Mouse (Mus musculus): ENCODE measurements around the gene Gm17409.

DNA sequence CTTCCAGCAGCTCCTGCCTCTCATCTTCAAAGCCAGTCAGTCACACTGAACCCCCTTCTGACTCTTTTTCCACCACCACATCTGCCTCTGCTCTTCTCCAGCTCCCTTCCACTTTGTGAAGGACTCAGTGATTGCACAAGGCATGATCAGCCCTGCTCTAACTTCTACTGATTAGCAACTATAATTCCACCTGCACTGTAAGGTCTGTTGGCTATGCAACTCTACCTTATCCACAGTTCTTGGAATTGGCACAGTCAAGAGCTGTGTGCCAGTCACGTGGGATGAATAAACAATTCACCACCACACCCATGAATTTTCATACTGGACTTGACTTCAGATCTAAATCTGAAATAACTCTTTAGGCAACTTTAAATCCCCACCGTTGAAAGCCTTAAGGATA, 36.6 kb upstream of the Gm17409 start:
- TF ChIP-seq CTCF (IDR thresholded peaks at IDR 0.05; ENCODE audit: control insufficient read depth, insufficient read depth, insufficient replicate concordance, low read depth, low read length) (no peak), POLR2A (IDR thresholded peaks at IDR 0.05; ENCODE audit: control insufficient read depth, low read depth, low read length) (no peak)
